10 mouse cellular contexts compared by ENCODE assay signal in genomic region chr4:131781023-131781422, GRCm38 (mm10). TPM values are rescaled to one million over a fixed set of nuclear protein-coding genes. Genes with fewer than 3 reads are reported as not detected.
A peak's percentile ranks its signal among the peaks of the same experiment; 100 is the strongest.
DNase-seq lines count a peak whose midpoint lies in the region; ATAC-seq and TF ChIP-seq lines count a peak whose summit lies in the region.
"Had no signal": no experiment of that assay in that cellular context is flagged by ENCODE, and none has a peak within 500 bp of the region (broad histone marks: within the 10 kb centered on the region; RNA-seq: fewer than 3 reads in every experiment).

No protein-coding gene starts in this region.

- H3K4me3 ChIP-seq in limb, embryonic 14.5 days (replicated peaks; ENCODE audit: low read length) = no peak overlapping the region
- no peak overlapping the region for H3K4me3 ChIP-seq in limb, embryonic 10.5 days
- H3K4me3 ChIP-seq: forebrain, embryonic 10.5 days; liver, embryonic 15.5 days had no signal

- peaks cover 3% of the 10 kb centered on the region; the same call in 1 of the 2 replicates for H3K4me1 ChIP-seq in limb, embryonic 14.5 days (ENCODE audit: control insufficient read depth, insufficient read depth, low read length)
- 0 out of 2 replicates have a peak, but pooled peaks cover 3% of the 10 kb centered on the region for H3K4me1 ChIP-seq in limb, embryonic 10.5 days
- H3K4me1 ChIP-seq: liver, embryonic 15.5 days had no signal

- H3K27me3 ChIP-seq in limb, embryonic 14.5 days (ENCODE audit: control insufficient read depth, insufficient read depth, low read length) = no peaks in the 10 kb centered on the region
- no peaks in the 10 kb centered on the region for H3K27me3 ChIP-seq in limb, embryonic 10.5 days (ENCODE audit: low read depth, poor library complexity, severe bottlenecking)

- no peak overlapping the region for H3K4me2 ChIP-seq in limb, embryonic 14.5 days (replicated peaks; ENCODE audit: low read depth, low read length, severe bottlenecking)
- H3K4me2 ChIP-seq: liver, embryonic 15.5 days had no signal

- 47% methylated on average over 3 of the region's 3 CpGs for WGBS in limb, embryonic 14.5 days
- 85% methylated on average over 3 of the region's 3 CpGs for WGBS in limb, embryonic 10.5 days

- no peaks in the 10 kb centered on the region for H3K36me3 ChIP-seq in limb, embryonic 14.5 days (ENCODE audit: control insufficient read depth, insufficient read depth, low read length)
- H3K36me3 ChIP-seq in limb, embryonic 10.5 days = no peaks in the 10 kb centered on the region
- H3K36me3 ChIP-seq: liver, embryonic 15.5 days had no signal

- H3K9ac ChIP-seq in limb, embryonic 14.5 days (ENCODE audit: low read depth, low read length, severe bottlenecking) = no peak overlapping the region
- H3K9ac ChIP-seq: liver, embryonic 15.5 days had no signal

- H3K27ac ChIP-seq in limb, embryonic 14.5 days (replicated peaks; ENCODE audit: low read depth, low read length) = no peak overlapping the region
- H3K27ac ChIP-seq in limb, embryonic 10.5 days = no peak overlapping the region
- H3K27ac ChIP-seq: forebrain, embryonic 10.5 days; liver, embryonic 15.5 days had no signal

- no peak for TF ChIP-seq POLR2A in limb, embryonic 14.5 days (IDR thresholded peaks at IDR 0.05; ENCODE audit: borderline replicate concordance, extremely low read depth, insufficient read depth, insufficient read length)

- H3K9me3 ChIP-seq in limb, embryonic 14.5 days (ENCODE audit: control insufficient read depth, low read length) = no peaks in the 10 kb centered on the region
- no peaks in the 10 kb centered on the region for H3K9me3 ChIP-seq in limb, embryonic 10.5 days (replicated peaks)
- H3K9me3 ChIP-seq: forebrain, embryonic 10.5 days; liver, embryonic 15.5 days had no signal

- ATAC-seq in limb, embryonic 14.5 days (ENCODE audit: low FRiP score, low read depth) = no peak

- peak; percentile 24 for DNase-seq in heart, adult 18-20 months
- no peak for DNase-seq in heart, adult 11 months
- DNase-seq in limb, embryonic 14.5 days (ENCODE audit: low spot score) = peak; percentile 36
- DNase-seq in limb, embryonic 10.5 days (ENCODE audit: low spot score) = no peak
- DNase-seq in adipocyte (ENCODE audit: low spot score) = peak; percentile 36
- DNase-seq in kidney, postnatal 14 days = peak; percentile 63
- no peak for DNase-seq in cerebellum, postnatal 36 days
- DNase-seq in spleen, postnatal 14 days (ENCODE audit: low spot score in 2 of 2) = no peak

RNA-seq across cellular contexts. Expression of gene Ptpru, which starts 57.1 kb away (rescaled TPM):
- total RNA-seq in heart, adult 18-20 months (2021) = 1 to 10 TPM; 4.6 to 9.5 TPM
- 22.5 and 28.7 TPM in 2 replicates for polyA plus RNA-seq in limb, embryonic 14.5 days (2012; rRNA removed)
- 13.3 and 18.7 TPM in 2 replicates for polyA plus RNA-seq in limb, embryonic 14.5 days (2014; fragmentation: Nextera tagmentation; extraction: Ambion mirVana)
- 10.7 and 16.0 TPM in 2 replicates for polyA plus RNA-seq in limb, embryonic 10.5 days (2016; fragmentation: Nextera tagmentation; extraction: Ambion mirVana)

Comparison
In these comparisons a context has a peak if more than half of its experiments do, and no peak if none do; other contexts are left out.
1. DNase-seq: peak in heart, adult 18-20 months (2 of 2), limb, embryonic 14.5 days (single experiment), adipocyte (single experiment) and kidney, postnatal 14 days (single experiment); none in heart, adult 11 months (single experiment), limb, embryonic 10.5 days (single experiment), cerebellum, postnatal 36 days (0 of 2) and spleen, postnatal 14 days (0 of 2).